Mouse (Mus musculus) midbrain, embryonic 11.5 days (tissue): Measurements from ENCODE around the gene Bmpr1a. TPM values are rescaled to one million over a fixed set of nuclear protein-coding genes. Genes with fewer than 3 reads are reported as not detected.
A peak's percentile ranks its signal among the peaks of the same experiment; 100 is the strongest.

Source experiments
- ATAC-seq: fragments of 200-750 bp; cut with Nextera tagmentation; 2 replicates; pipeline ENCODE4 v1.8.0; 2017; ENCODE audit warnings: moderate TSS enrichment, moderate library complexity; ENCODE audit not compliant: low FRiP score
- DNase-seq: peaks from one replicate; pipeline ENCODE4 v3.0.0; 2015; ENCODE audit warnings: low spot score; ENCODE audit errors: missing footprints
- H3K27ac ChIP-seq: fragments of 300-500 bp; sonication (generic); 2 replicates; pipeline ENCODE4 v1.5.1; 2014; ENCODE audit warnings: low read depth, low read length
- H3K27me3 ChIP-seq: fragments of 300-500 bp; sonication (generic); 2 replicates; pipeline ENCODE4 v1.6.1; 2014; ENCODE audit warnings: mild to moderate bottlenecking, low read length, moderate library complexity, mixed read lengths; ENCODE audit not compliant: control insufficient read depth, insufficient read depth
- H3K36me3 ChIP-seq: fragments of 300-500 bp; sonication (generic); 2 replicates; pipeline ENCODE4 v1.6.1; 2014; ENCODE audit warnings: mild to moderate bottlenecking, low read length, moderate library complexity, mixed read lengths; ENCODE audit not compliant: control insufficient read depth, insufficient read depth
- H3K4me1 ChIP-seq: fragments of 300-500 bp; sonication (generic); 2 replicates; pipeline ENCODE4 v1.6.1; 2014; ENCODE audit warnings: low read length; ENCODE audit not compliant: control insufficient read depth, insufficient read depth
- H3K4me2 ChIP-seq: fragments of 300-500 bp; sonication (generic); 2 replicates; pipeline ENCODE4 v1.6.1; 2014; ENCODE audit warnings: mild to moderate bottlenecking, moderate library complexity
- H3K4me3 ChIP-seq: fragments of 300-500 bp; sonication (generic); 2 replicates; pipeline ENCODE4 v1.5.1; 2014; ENCODE audit warnings: low read depth, low read length
- H3K9ac ChIP-seq: fragments of 300-500 bp; sonication (generic); 2 replicates; pipeline ENCODE4 v1.6.1; 2014; ENCODE audit warnings: low read length
- H3K9me3 ChIP-seq: fragments of 300-500 bp; sonication (generic); 2 replicates; pipeline ENCODE4 v1.6.1; 2016; ENCODE audit warnings: low read length; ENCODE audit not compliant: control insufficient read depth
- WGBS: fragments of 180-500 bp; shearing (Covaris S2); extraction: QIAGEN DNeasy Blood & Tissue Kit; methylation state at CpG from one replicate; pipeline ENCODE4 v1.1.7; 2014; 5-methylcytosine and 5-hydroxymethylcytosine counted together
- polyA plus RNA-seq: library from polyadenylated mRNA; unstranded; fragments of >200 nt; fragmentation: Nextera tagmentation; extraction: Ambion mirVana; gene quantifications from 2 replicates; pipeline ENCODE4 v1.2.1, GENCODE M21; 2014

Gene Bmpr1a
- polyA plus RNA-seq, 1 experiment from 2014 or later: 44.4 TPM

DNA sequence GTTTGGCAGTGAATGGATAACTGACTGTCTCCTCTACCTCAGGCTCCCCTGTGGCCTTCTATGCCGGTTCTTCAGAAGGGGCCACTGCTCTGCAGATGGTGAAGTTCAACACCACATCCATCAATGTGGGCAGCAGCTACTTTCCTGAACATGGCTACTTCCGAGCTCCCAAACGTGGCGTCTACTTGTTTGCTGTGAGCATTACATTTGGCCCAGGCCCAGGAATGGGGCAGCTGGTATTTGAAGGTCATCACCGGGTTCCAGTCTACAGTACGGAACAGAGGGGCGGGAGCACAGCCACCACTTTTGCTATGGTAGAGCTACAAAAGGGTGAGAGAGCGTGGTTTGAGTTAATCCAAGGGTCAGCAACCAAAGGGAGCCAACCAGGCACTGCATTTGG, 100.3 kb downstream of the Bmpr1a start:
- Histone ChIP-seq H3K27me3 (no peaks in the 10 kb centered on the region), H3K36me3 (peaks cover 4% of the 10 kb centered on the region), H3K27ac (no peak overlapping the region), H3K9ac (no peak overlapping the region), H3K4me1 (no peaks in the 10 kb centered on the region), H3K9me3 (no peaks in the 10 kb centered on the region), H3K4me2 (no peak overlapping the region), H3K4me3 (no peak overlapping the region)
- WGBS: 90% methylated on average over 8 of the region's 8 CpGs
- no peak for DNase-seq
- no peak for ATAC-seq

DNA sequence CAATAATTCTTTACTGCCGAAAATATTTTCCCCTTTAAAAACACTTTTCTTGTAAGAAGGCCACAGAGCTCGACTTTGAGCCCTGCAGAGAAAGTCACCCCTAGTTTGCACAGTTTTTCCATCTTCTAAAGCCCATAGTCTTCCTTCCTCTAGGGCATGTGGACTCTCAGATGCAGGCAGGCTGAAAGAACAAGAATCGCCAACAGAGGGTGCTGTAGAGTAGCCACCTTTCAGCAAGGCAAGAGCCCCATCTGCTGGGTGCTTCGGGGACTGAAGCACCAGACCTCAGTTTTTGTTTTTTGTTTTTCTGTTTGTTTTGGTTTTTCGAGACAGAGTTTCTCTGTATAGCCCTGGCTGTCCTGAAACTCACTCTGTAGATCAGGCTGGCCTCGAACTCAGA, 102.0 kb downstream of the Bmpr1a start:
- ATAC-seq (no peak), DNase-seq (peak; percentile 97)
- peaks cover 4% of the 10 kb centered on the region for H3K36me3 ChIP-seq
- no peak overlapping the region for H3K4me3 ChIP-seq
- no peak overlapping the region for H3K27ac ChIP-seq
- no peaks in the 10 kb centered on the region for H3K4me1 ChIP-seq
- 55% methylated on average over 6 of the region's 6 CpGs for WGBS
- no peaks in the 10 kb centered on the region for H3K27me3 ChIP-seq
- no peak overlapping the region for H3K4me2 ChIP-seq
- H3K9ac ChIP-seq: no peak overlapping the region
- no peaks in the 10 kb centered on the region for H3K9me3 ChIP-seq

DNA sequence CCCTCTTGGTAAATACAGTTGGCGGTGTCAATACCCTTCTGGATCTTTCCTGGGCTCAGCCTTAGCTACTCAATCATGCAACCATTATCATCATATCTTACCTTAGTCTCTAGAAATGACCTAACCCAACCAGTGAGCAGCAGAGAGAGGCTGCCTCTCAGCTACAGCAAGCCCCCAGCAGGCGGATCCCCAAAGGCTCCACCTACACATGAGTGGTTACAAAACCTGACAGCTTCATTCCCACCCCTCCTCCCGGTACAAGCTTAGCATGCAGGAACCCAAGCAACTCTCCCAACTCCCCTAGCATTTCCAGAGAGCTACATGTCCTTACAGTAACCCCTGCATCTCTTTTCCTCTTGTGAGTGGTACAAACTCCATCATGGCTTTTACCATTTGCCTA, 103.1 kb downstream of the Bmpr1a start:
- ATAC-seq (no peak), DNase-seq (no peak)
- Histone ChIP-seq H3K9ac (no peak overlapping the region), H3K9me3 (no peaks in the 10 kb centered on the region), H3K27me3 (no peaks in the 10 kb centered on the region), H3K27ac (no peak overlapping the region), H3K36me3 (peaks cover 4% of the 10 kb centered on the region), H3K4me2 (no peak overlapping the region), H3K4me3 (no peak overlapping the region), H3K4me1 (no peaks in the 10 kb centered on the region)
- 90% methylated on average over 3 of the region's 3 CpGs for WGBS

DNA sequence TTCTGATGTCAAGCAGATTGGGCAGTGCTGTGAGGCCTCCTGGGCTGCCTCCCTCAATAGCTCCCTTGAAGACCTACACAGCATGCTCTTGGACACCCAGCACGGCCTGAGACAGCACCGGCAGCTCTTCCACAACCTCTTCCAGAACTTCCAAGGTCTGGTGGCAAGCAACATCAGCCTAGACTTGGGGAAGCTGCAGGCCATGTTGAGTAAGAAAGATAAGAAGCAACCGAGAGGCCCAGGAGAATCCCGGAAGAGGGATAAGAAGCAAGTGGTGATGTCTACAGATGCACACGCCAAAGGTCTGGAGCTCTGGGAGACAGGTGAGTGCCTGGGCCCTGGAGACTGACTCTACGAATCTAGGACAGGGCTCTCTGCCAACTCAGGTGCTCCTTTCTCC, 103.8 kb downstream of the Bmpr1a start:
- H3K27ac ChIP-seq: no peak overlapping the region
- no peaks in the 10 kb centered on the region for H3K4me1 ChIP-seq
- WGBS: 98% methylated on average over 6 of the region's 6 CpGs
- no peaks in the 10 kb centered on the region for H3K27me3 ChIP-seq
- ATAC-seq (no peak), DNase-seq (no peak)
- H3K9me3 ChIP-seq: no peaks in the 10 kb centered on the region
- H3K9ac ChIP-seq: no peak overlapping the region
- H3K4me3 ChIP-seq: no peak overlapping the region
- H3K4me2 ChIP-seq: no peak overlapping the region
- peaks cover 4% of the 10 kb centered on the region for H3K36me3 ChIP-seq

DNA sequence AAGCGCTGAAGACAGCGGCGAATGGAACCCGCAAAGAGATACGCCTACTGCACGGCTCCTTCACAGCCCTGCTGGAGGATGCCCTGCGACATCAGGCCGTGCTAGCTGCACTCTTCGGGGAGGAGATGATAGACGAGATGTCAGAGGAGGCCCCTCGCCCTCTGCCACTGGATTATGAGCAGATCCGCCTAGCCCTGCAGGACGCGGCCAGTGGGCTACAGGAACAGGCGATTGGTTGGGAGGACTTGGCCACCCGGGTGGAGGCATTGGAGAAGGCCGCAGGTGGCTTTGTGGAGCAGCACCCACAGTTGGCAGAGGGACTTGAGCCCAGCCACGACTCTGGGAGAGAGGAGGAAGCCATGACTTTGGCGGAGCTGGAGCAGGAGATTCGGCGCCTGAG, 104.2 kb downstream of the Bmpr1a start:
- no peak for ATAC-seq
- no peak for DNase-seq
- Histone ChIP-seq H3K9me3 (no peaks in the 10 kb centered on the region), H3K4me1 (no peaks in the 10 kb centered on the region), H3K27me3 (no peaks in the 10 kb centered on the region), H3K4me2 (no peak overlapping the region), H3K27ac (no peak overlapping the region), H3K4me3 (no peak overlapping the region), H3K36me3 (peaks cover 4% of the 10 kb centered on the region), H3K9ac (no peak overlapping the region)
- 93% methylated on average over 21 of the region's 21 CpGs for WGBS

DNA sequence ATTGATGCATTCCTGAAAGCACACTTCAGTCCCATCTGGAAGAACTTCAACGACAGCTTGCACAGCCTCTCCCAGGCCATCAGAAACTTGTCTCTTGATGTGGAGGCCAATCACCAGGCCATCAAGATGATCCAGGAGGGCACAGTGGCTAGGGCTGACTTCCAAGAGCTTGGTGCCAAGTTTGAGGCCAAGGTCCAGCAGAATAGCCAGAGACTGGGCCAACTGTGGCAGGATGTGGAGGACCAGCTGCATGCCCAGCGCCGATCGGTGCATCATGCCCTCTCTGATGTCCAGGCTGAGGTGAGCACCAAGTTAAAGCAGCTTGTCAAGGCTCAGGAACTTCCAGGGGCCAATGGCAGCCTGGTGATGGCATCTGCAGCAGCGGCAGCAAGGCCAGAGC, 105.3 kb downstream of the Bmpr1a start:
- DNase-seq (no peak), ATAC-seq (no peak)
- Histone ChIP-seq H3K27me3 (no peaks in the 10 kb centered on the region), H3K4me1 (no peaks in the 10 kb centered on the region; the same call in 1 of the 2 replicates), H3K9me3 (no peaks in the 10 kb centered on the region), H3K27ac (no peak overlapping the region), H3K36me3 (peaks cover under 1% of the 10 kb centered on the region), H3K4me2 (no peak overlapping the region), H3K4me3 (no peak overlapping the region), H3K9ac (no peak overlapping the region)
- 90% methylated on average over 5 of the region's 5 CpGs for WGBS

DNA sequence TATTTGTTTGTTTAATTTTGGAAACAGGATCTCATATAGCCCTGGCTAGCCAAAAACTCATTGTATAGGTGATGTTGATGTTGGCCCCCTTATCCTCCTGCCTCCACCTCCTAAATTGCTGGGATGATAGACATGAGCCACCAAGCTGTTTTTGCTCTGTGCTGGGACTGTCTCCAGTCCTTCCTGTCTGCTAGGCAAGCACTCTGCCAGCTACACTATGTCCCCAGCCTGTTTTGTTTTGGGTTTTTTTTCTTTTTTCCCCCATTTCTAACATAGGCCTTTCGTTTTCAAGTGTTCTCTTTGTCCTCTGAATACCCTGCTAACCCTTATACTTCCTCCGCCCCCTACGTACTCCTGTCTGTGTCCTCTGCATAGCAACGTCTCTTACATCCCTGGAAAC, 109.8 kb downstream of the Bmpr1a start:
- no peaks in the 10 kb centered on the region for H3K9me3 ChIP-seq
- H3K27ac ChIP-seq: no peak overlapping the region
- no peak for ATAC-seq
- no peaks in the 10 kb centered on the region; the same call in 1 of the 2 replicates for H3K36me3 ChIP-seq
- H3K4me1 ChIP-seq: no peaks in the 10 kb centered on the region; the same call in 1 of the 2 replicates
- H3K9ac ChIP-seq: no peak overlapping the region
- H3K27me3 ChIP-seq: no peaks in the 10 kb centered on the region
- no peak overlapping the region for H3K4me2 ChIP-seq
- no peak for DNase-seq
- WGBS: 44% methylated on average over 4 of the region's 4 CpGs
- H3K4me3 ChIP-seq: no peak overlapping the region

DNA sequence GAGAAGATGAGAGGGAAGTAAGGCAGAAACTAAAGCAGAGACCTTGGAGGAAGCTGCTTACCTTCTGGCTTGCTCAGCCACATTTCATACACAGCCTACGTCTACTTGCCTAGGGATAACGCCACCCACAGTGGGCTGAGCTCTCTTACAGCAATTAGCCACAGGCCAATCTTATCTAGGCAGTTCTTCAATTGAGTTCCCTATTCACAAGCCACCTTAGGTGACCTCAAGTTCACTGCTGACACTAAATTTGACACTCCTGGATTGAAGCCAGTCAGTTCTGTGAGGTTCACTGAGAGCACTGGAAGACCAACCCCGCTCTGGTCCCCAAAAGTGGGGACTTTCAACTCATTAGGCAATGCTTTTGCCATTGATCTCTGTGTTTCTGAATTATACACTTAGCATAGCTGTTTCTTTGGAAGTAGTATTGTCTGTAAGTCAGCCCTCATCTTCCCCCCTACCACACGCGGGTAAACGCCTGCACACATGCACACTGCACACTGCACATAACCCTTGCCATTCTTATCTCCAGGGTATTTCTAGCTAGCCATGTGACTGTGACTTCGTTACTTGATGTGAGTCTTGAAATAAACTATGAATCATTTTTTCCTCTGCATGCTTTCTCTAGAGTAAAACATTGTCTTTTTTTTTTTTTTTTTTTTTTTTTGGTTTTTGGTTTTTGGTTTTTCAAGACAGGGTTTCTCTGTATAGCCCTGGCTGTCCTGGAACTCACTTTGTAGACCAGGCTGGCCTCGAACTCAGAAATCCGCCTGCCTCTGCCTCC, 120.0 kb downstream of the Bmpr1a start:
- Histone ChIP-seq H3K27ac (no peak overlapping the region), H3K9me3 (no peaks in the 10 kb centered on the region), H3K4me3 (no peak overlapping the region), H3K27me3 (no peaks in the 10 kb centered on the region), H3K9ac (no peak overlapping the region), H3K36me3 (no peaks in the 10 kb centered on the region), H3K4me1 (no peaks in the 10 kb centered on the region; the same call in 1 of the 2 replicates), H3K4me2 (no peak overlapping the region)
- WGBS: 95% methylated on average over 7 of the region's 9 CpGs
- DNase-seq: no peak
- no peak for ATAC-seq

DNA sequence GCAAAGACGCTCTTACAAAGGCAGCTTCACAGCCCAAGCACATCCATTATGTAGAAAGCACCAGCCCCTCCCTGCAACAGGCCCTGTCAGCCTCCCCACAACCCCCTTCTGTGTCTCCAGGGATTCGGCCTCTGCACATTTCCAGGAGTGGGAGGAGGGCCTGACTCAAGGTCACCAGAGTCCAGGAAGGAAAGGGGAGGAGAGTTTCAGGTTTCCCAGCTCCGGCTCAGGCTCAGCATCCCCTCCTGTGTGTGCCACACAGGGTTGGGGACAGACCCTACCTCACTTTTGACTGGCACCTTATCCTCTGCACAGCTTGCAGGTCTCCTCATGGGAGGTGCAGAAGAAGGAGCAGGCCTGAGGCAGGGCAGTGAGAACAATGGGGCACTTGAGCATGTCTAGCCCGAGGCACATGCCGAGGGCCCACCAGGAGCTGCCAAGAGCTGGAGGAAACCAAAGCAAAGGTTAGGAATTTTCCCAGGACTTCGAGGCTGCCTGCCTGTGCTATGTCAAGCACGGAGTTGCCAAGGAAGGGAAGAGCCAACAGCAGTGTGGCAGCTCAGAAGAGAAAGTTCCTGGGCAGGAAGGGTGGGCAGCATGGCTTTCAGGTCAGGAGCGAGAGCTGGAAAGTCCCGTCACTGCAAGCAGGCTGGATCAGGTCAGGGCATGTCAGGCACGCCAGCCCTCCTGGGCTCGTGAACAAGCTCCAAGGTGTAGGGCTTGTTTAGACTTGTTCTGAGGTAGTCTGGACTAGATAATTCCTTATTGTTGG, 124.4 kb downstream of the Bmpr1a start:
- Histone ChIP-seq H3K36me3 (no peaks in the 10 kb centered on the region), H3K27ac (no peak overlapping the region), H3K9ac (no peak overlapping the region), H3K4me1 (no peaks in the 10 kb centered on the region; the same call in none of the 2 replicates), H3K4me3 (no peak overlapping the region), H3K9me3 (no peaks in the 10 kb centered on the region), H3K27me3 (no peaks in the 10 kb centered on the region), H3K4me2 (no peak overlapping the region)
- DNase-seq (no peak), ATAC-seq (peak; percentile 41)
- WGBS: 48% methylated on average over 11 of the region's 11 CpGs
